Mouse (Mus musculus) lung, embryonic 16.5 days (tissue): ENCODE data around the gene Ifitm3. TPM values are rescaled to one million over a fixed set of nuclear protein-coding genes. Genes with fewer than 3 reads are reported as not detected.
"Not testable (repeated sequence)": the region's sequence is repeated elsewhere in the genome, so short reads cannot be mapped to it uniquely, and the experiment has no call there.

ENCODE experiments used
- ATAC-seq: fragments of 200-750 bp; cut with Nextera tagmentation; 2 replicates; pipeline ENCODE4 v1.8.0; 2017; ENCODE audit warnings: low read depth, mild to moderate bottlenecking, moderate library complexity
- H3K27ac ChIP-seq: fragments of 300-500 bp; sonication (generic); 2 replicates; pipeline ENCODE4 v1.5.1; 2014; ENCODE audit warnings: mild to moderate bottlenecking, control low read depth, low read length
- H3K27me3 ChIP-seq: fragments of 300-500 bp; sonication (generic); 2 replicates; pipeline ENCODE4 v1.6.1; 2014; ENCODE audit warnings: low read depth, low read length, mixed read lengths; ENCODE audit not compliant: control insufficient read depth, insufficient read depth
- H3K36me3 ChIP-seq: fragments of 300-500 bp; sonication (generic); 2 replicates; pipeline ENCODE4 v1.6.1; 2014; ENCODE audit warnings: low read length; ENCODE audit not compliant: control insufficient read depth, insufficient read depth
- H3K4me1 ChIP-seq: fragments of 300-500 bp; sonication (generic); replicated peaks from 2 replicates; pipeline ENCODE4 v1.6.1; 2014; ENCODE audit warnings: low read length, mixed read lengths; ENCODE audit not compliant: control insufficient read depth, insufficient read depth
- H3K4me2 ChIP-seq: fragments of 300-500 bp; sonication (generic); 2 replicates; pipeline ENCODE4 v1.6.1; 2014; ENCODE audit warnings: low read depth, low read length, control low read depth
- H3K4me3 ChIP-seq: fragments of 300-500 bp; sonication (generic); 2 replicates; pipeline ENCODE4 v1.5.1; 2014; ENCODE audit warnings: mild to moderate bottlenecking, low read length, control low read depth
- H3K9ac ChIP-seq: fragments of 300-500 bp; sonication (generic); 2 replicates; pipeline ENCODE4 v1.6.1; 2014; ENCODE audit warnings: low read length, control low read depth
- H3K9me3 ChIP-seq: fragments of 300-500 bp; sonication (generic); 2 replicates; pipeline ENCODE4 v1.6.1; 2016; ENCODE audit warnings: low read length; ENCODE audit not compliant: control insufficient read depth
- WGBS: fragments of 180-500 bp; shearing (Covaris S2); extraction: QIAGEN DNeasy Blood & Tissue Kit; methylation state at CpG from one replicate; pipeline ENCODE4 v1.1.7; 2014; 5-methylcytosine and 5-hydroxymethylcytosine counted together
- polyA plus RNA-seq: library from polyadenylated mRNA; unstranded; fragments of >200 nt; fragmentation: Nextera tagmentation; extraction: Ambion mirVana; gene quantifications from 2 replicates; pipeline ENCODE4 v1.2.1, GENCODE M21; 2015

Gene Ifitm3
- polyA plus RNA-seq, 1 experiment from 2014 or later = 262 TPM

DNA sequence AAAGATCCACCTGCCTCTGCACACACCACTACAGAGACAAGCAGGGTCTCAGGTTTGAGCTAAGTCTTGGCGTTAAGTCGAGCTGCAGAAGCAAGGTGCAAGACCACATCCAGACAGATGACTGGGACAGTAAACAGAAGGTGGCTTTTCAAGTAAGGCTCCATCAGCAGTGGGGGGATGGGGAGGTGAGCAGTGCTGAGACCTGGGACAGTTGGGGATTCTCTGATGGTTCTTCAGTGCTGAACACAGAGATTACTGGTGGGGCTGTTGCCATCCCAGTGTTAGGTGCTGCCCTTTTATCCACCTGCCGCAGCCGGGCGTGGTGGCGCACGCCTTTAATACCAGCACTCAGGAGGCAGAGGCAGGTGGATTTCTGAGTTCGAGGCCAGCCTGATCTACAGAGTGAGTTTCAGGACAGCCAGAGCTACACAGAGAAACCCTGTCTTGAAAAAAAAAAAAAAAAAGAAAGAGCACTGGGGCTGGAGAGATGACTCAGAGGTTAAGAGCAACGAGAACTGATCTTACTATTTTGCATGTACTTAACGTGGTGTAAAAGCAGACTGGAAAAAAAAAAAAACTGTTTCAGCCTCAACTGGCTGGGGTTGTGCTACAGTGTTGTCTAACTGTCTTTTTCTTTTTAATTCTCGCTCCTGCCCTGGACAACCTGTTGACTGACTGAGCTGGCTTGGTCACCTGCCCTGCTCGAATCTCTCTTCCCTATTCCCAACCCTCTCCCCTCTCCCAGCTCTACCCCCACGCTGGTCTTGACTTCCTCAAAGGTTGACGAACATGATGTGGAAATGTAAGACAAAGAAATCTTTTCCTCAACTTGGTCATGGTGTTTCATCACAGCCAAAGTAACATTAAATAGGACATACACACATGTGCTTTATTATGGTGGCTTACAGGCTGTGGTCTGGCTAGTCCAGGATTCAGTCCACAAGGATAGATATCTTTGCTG is 11.2 kb upstream of the Ifitm3 start:
- Histone ChIP-seq H3K4me3 (no peak overlapping the region), H3K4me1 (no peaks in the 10 kb centered on the region; the same call in 1 of the 2 replicates), H3K27me3 (no peaks in the 10 kb centered on the region), H3K4me2 (no peak overlapping the region), H3K27ac (no peak overlapping the region), H3K9me3 (no peaks in the 10 kb centered on the region), H3K36me3 (no peaks in the 10 kb centered on the region), H3K9ac (no peak overlapping the region)
- ATAC-seq = no peak
- whole genome bisulfite sequencing = 68% methylated on average over 14 of the region's 14 CpGs

DNA sequence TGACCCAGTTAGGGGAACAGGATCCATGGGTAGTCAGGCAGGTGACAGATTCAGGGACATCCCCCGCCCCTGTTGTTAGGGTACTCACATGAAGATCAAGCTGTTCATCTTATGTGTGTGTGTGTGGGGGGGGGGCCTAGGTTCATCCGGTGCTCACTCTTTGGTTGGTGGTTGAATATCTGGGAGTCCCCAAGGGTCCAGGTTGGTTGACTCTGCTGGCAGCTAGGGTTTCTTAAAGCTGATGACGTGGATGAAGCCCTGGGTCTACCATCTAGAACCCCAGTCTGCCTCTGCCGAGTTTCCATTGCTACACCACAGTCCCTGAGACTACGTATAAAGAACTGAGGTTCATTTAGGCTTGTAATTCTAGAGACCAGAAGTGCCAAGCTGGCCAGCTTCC is 8.5 kb upstream of the Ifitm3 start:
- no peaks in the 10 kb centered on the region for H3K4me1 ChIP-seq
- no peak for ATAC-seq
- H3K27ac ChIP-seq = no peak overlapping the region
- 92% methylated on average over 5 of the region's 5 CpGs for WGBS
- no peaks in the 10 kb centered on the region for H3K36me3 ChIP-seq
- H3K27me3 ChIP-seq = no peaks in the 10 kb centered on the region
- H3K9me3 ChIP-seq = no peaks in the 10 kb centered on the region; the same call in 1 of the 2 replicates
- H3K4me3 ChIP-seq = no peak overlapping the region
- H3K9ac ChIP-seq = no peak overlapping the region
- H3K4me2 ChIP-seq = no peak overlapping the region

DNA sequence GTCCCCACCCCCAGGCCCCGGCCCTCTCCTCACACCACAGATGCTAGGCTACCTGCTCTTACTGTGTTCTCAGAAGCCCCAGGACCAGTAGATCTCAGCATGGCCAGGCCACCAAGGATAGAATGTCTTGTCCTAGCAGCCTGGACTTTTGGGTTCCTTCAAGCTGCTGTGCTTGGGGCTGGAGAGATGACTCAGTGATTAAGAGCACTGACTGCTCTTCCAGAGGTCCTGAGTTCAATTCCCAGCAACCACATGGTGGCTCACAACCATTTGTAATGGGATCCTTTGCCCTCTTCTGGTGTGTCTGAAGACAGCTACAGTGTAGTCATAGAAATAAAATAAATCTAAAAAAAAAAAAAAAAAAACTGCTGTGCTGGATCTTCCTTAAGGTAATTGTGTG is 7.3 kb upstream of the Ifitm3 start, which contains the start of gene Ifitm6:
Gene Ifitm6, minus strand, starts transcription at position 101 of the 400 bp plus-strand sequence.
- not testable (repeated sequence) for H3K9me3 ChIP-seq, ATAC-seq, H3K4me2 ChIP-seq, H3K4me3 ChIP-seq, H3K9ac ChIP-seq, H3K27me3 ChIP-seq, H3K4me1 ChIP-seq, H3K36me3 ChIP-seq, H3K27ac ChIP-seq
- WGBS = 82% methylated on average over 1 of the region's 1 CpGs

DNA sequence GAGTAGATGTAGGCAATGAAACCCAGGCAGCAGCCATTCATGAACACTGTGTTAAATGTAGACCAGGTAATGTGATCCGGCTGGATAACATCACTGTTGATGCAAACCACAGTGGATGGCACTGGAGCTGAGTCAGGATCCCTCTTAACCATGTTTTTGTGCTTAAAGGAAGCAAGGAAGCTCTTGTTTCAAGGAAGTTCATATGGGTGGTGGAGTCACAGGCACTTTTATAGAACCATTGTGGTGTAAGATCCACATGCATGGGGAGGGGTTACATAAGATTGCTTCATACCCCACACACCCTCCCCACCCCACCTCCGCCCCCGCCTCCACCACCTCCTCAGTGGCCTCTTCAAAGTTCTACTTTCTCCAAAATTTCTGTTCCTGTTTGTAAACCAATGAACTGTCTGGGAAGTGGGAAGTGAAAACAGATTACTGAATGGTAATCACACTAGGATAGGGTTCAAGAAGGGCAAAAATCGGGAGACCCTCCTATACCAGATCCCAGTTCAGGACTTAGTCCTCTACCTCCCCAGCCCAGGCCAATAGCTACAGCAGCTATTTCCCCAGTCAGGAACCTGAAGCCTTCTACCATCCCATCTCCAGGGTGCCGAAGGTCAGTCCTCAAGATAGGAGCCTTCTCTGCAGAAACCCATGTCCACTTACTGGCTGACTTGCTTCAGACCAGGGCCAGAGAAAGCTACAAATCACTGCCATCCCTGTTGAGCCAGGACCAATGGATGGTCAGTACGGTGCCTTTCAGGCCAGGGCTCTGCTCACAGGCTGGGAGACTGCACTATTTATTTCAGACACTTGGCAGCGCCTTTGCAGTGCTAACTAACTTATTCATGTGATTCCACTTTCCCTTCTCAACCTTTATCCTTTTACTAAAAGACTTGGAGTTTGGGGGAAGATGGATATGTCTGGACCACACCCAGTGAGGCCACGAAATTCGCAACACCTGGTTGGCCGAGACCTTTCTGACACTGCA is 6.4 kb upstream of the Ifitm3 start:
- Histone ChIP-seq H3K9ac (no peak overlapping the region), H3K4me2 (no peak overlapping the region), H3K27me3 (no peaks in the 10 kb centered on the region), H3K4me3 (no peak overlapping the region), H3K27ac (no peak overlapping the region), H3K36me3 (no peaks in the 10 kb centered on the region), H3K4me1 (no peaks in the 10 kb centered on the region), H3K9me3 (no peaks in the 10 kb centered on the region; the same call in 1 of the 2 replicates)
- ATAC-seq = no peak
- 82% methylated on average over 10 of the region's 10 CpGs for WGBS

DNA sequence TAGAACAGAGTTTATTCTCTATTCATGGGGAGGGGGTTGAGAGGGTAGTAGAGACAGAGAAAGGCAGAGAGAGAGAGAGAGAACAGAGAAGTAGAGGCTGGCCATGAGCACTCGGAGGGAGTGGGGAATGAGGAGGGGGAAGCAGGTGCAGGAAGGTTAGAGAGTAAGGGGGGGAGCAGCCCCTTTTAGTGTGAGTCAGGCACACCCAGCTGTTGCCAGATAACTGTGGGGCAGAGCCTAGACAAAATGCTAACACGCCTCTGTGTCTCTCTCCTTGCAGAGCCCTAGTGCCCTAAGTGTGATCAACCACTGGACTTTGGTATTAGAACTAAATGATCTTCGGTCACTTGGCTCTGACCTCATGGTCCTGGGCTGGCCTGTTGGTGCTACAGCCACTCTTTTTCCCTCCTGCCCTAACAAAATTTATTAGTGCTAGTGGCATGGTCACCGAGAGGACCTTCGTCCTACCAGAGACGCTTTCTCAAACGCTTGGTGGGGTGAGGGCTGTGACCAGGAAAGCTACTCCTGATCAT is 734 bp upstream of the Ifitm3 start:
- WGBS = 84% methylated on average over 7 of the region's 7 CpGs
- no peak overlapping the region for H3K4me3 ChIP-seq
- H3K9ac ChIP-seq = peak overlapping the region; percentile 56
- 0 out of 2 replicates have a peak, but pooled peaks have one; percentile 3 for ATAC-seq
- peak overlapping the region; percentile 75 for H3K27ac ChIP-seq
- H3K4me2 ChIP-seq = no peak overlapping the region
- H3K36me3 ChIP-seq = no peaks in the 10 kb centered on the region
- H3K9me3 ChIP-seq = no peaks in the 10 kb centered on the region; the same call in 1 of the 2 replicates
- H3K27me3 ChIP-seq = no peaks in the 10 kb centered on the region
- peaks cover 11% of the 10 kb centered on the region for H3K4me1 ChIP-seq

DNA sequence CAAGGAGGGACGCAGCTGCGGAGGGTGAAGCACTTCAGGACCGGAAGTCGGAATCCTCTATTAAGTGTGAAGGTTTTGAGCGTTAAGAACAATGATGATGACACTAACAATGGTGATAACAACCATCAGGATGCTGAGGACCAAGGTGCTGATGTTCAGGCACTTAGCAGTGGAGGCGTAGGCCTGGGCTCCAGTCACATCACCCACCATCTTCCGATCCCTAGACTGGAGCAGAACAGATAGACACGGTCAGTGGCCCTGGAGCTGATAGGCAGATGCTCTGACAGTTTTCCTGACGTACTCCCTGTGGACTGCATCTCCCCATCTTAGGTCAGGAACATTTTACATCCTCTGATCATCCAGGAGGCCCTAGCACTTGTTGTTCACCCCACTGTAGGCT is 905 bp downstream of the Ifitm3 start:
- peak overlapping the region; percentile 47 for H3K4me3 ChIP-seq
- no peaks in the 10 kb centered on the region for H3K36me3 ChIP-seq
- ATAC-seq = no peak
- H3K9ac ChIP-seq = peak overlapping the region; percentile 58
- H3K27me3 ChIP-seq = no peaks in the 10 kb centered on the region
- WGBS = 75% methylated on average over 9 of the region's 9 CpGs
- peaks cover 11% of the 10 kb centered on the region for H3K4me1 ChIP-seq
- no peaks in the 10 kb centered on the region; the same call in 1 of the 2 replicates for H3K9me3 ChIP-seq
- peak overlapping the region; percentile 63 for H3K4me2 ChIP-seq
- H3K27ac ChIP-seq = no peak overlapping the region

DNA sequence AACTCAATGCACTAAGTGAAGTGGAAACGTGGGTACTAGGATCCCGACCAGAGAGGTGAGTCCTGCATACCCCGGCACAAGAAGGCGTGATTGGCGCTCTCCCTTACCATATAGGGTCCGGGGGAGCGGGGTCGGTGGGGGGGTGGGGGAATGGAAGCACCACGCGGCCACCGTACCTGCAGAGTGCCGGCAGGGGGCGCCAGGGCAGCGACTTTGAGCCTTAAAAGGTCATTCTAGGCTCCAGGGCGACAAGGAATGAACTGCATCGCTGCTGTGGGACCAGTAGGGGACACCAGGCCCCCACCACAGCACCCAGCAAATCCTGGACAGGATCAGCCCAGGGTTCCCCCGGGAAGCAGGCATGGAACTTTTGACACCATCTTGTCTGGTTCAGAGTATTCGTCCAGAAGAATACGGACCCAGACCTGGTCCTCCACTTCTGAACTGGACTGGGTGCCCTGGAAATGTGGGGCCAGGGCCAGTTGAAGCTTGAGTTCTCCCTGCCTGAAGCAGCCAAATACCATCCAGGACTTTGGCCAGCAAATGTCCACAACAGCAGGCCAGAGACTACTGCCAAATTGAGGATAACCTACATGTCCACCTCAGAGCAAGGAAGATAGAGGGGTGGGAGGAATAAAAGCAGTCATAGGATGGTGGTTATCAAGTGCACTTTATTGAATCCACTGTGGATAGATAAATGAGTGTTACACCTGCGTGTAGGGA is 1.5 kb downstream of the Ifitm3 start:
- H3K4me2 ChIP-seq = peak overlapping the region; percentile 63
- H3K36me3 ChIP-seq = no peaks in the 10 kb centered on the region
- whole genome bisulfite sequencing = 7% methylated on average over 20 of the region's 20 CpGs
- ATAC-seq = peak; percentile 89
- H3K4me1 ChIP-seq = peaks cover 11% of the 10 kb centered on the region
- no peak overlapping the region for H3K27ac ChIP-seq
- H3K4me3 ChIP-seq = no peak overlapping the region
- no peak overlapping the region for H3K9ac ChIP-seq
- H3K27me3 ChIP-seq = no peaks in the 10 kb centered on the region
- no peaks in the 10 kb centered on the region for H3K9me3 ChIP-seq

DNA sequence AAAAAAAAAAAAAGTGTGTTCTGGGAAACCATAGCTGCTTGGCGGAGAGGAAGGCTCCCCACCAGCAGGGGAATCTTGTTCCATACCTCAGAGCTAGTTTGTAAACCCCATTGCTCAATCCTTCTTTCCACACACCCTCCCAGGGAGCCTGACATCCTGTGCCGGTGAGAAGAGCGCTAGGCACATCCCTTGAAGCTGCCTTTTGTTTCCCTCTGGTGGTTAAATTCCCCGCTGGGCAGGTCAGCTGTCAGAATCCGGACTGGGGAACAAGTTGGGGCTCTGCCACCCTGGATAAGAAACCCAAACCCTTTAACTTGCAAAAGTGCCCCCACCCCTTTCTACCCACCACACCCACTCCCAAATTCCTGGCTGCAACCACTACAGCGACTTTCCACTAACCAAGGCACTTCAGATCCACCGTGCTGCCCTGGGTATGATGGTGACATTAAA is 2.2 kb downstream of the Ifitm3 start:
- peaks cover 11% of the 10 kb centered on the region for H3K4me1 ChIP-seq
- peak; percentile 45; the same call in 1 of the 2 replicates for ATAC-seq
- no peak overlapping the region for H3K27ac ChIP-seq
- H3K9ac ChIP-seq = no peak overlapping the region
- H3K9me3 ChIP-seq = no peaks in the 10 kb centered on the region
- H3K27me3 ChIP-seq = no peaks in the 10 kb centered on the region
- 10% methylated on average over 7 of the region's 7 CpGs for WGBS
- no peak overlapping the region for H3K4me3 ChIP-seq
- peak overlapping the region; percentile 63; the same call in 1 of the 2 replicates for H3K4me2 ChIP-seq
- H3K36me3 ChIP-seq = no peaks in the 10 kb centered on the region
